Mouse (Mus musculus) skeletal muscle tissue, postnatal 0 days (tissue): ENCODE data around the gene Psmb6. TPM values are rescaled to one million over a fixed set of nuclear protein-coding genes. Genes with fewer than 3 reads are reported as not detected.

ENCODE experiments used
- polyA plus RNA-seq: library from polyadenylated mRNA; unstranded; fragments of >200 nt; fragmentation: Nextera tagmentation; extraction: Ambion mirVana; gene quantifications from 2 replicates; pipeline ENCODE4 v1.2.1, GENCODE M21; 2015

Psmb6 gene
- 671 and 694 TPM in 2 replicates for polyA plus RNA-seq

GRCm38 (mm10) chr11:70525184-70525678 lies at the start of gene Psmb6:
Psmb6 (plus strand) TSS chr11:70525367.

GRCm38 (mm10) chr11:70504970-70505369 lies 20.2 kb upstream of the Psmb6 start, which contains the start of gene Tm4sf5:
Tm4sf5 (plus strand) TSS chr11:70505244.

GRCm38 (mm10) chr11:70514288-70514687 lies 10.9 kb upstream of the Psmb6 start, which contains the start of gene Vmo1:
Vmo1 (minus strand) TSS chr11:70514616.

GRCm38 (mm10) chr11:70518923-70519322 lies 6.2 kb upstream of the Psmb6 start, which contains the start of gene Gltpd2:
Gltpd2 (plus strand) TSS chr11:70519196.

GRCm38 (mm10) chr11:70532839-70533238 lies 7.7 kb downstream of the Psmb6 start, which contains the start of gene Gm40193:
Gm40193 (minus strand) TSS chr11:70532939.

GRCm38 (mm10) chr11:70539877-70540587 lies 14.9 kb downstream of the Psmb6 start, which contains the start of gene Pld2:
Pld2 (plus strand) TSS chr11:70540064.

GRCm38 (mm10) chr11:70562287-70562994 lies 37.3 kb downstream of the Psmb6 start, which contains the start of gene Mink1:
Mink1 (plus strand) TSS chr11:70562881.

Other genes with a start within 250 kb of the Psmb6 start
- 0.21 and 0.27 TPM in 2 replicates for gene Alox12e, start 202.7 kb upstream of the Psmb6 start, polyA plus RNA-seq
- gene Alox15, start 173.3 kb upstream of the Psmb6 start, polyA plus RNA-seq: 0.08 and 0.12 TPM in 2 replicates
- gene Pelp1, start 115.3 kb upstream of the Psmb6 start, polyA plus RNA-seq: 11.7 and 12.6 TPM in 2 replicates
- 8.7 and 12.3 TPM in 2 replicates for gene Arrb2, start 92.7 kb upstream of the Psmb6 start, polyA plus RNA-seq
- 13.6 and 16.3 TPM in 2 replicates for gene Med11, start 73.4 kb upstream of the Psmb6 start, polyA plus RNA-seq
- 0.30 and 0.38 TPM in 2 replicates for gene Zmynd15, start 65.9 kb upstream of the Psmb6 start, polyA plus RNA-seq
- 2.9 and 3.2 TPM in 2 replicates for gene Cxcl16, start 65.4 kb upstream of the Psmb6 start, polyA plus RNA-seq
- gene Tm4sf5, start 20.1 kb upstream of the Psmb6 start, polyA plus RNA-seq: not detected in 2 replicates
- gene Vmo1, start 10.8 kb upstream of the Psmb6 start, polyA plus RNA-seq: 0.31 and 0.34 TPM in 2 replicates
- 0.15 and 0.44 TPM in 2 replicates for gene Gltpd2, start 6.2 kb upstream of the Psmb6 start, polyA plus RNA-seq
- gene Gm40193, start 7.6 kb downstream of the Psmb6 start, polyA plus RNA-seq: not detected in 2 replicates
- gene Pld2, start 14.7 kb downstream of the Psmb6 start, polyA plus RNA-seq: 8.9 and 9.1 TPM in 2 replicates
- gene Mink1, start 37.5 kb downstream of the Psmb6 start, polyA plus RNA-seq: 7.8 and 8.1 TPM in 2 replicates
- gene 4930544D05Rik, start 90.5 kb downstream of the Psmb6 start, polyA plus RNA-seq: 0.22 and 0.44 TPM in 2 replicates
- gene Chrne, start 93.8 kb downstream of the Psmb6 start, polyA plus RNA-seq: 2.9 and 3.8 TPM in 2 replicates
- gene Gp1ba, start 113.8 kb downstream of the Psmb6 start, polyA plus RNA-seq: 0.21 and 0.37 TPM in 2 replicates
- gene Rnf167, start 121.9 kb downstream of the Psmb6 start, polyA plus RNA-seq: 69.4 and 70.9 TPM in 2 replicates
- 302 and 335 TPM in 2 replicates for gene Slc25a11, start 122.1 kb downstream of the Psmb6 start, polyA plus RNA-seq
- 813 and 1,027 TPM in 2 replicates for gene Pfn1, start 129.3 kb downstream of the Psmb6 start, polyA plus RNA-seq
- gene Eno3, start 131.8 kb downstream of the Psmb6 start, polyA plus RNA-seq: 4,370 and 4,803 TPM in 2 replicates
- gene Spag7, start 144.0 kb downstream of the Psmb6 start, polyA plus RNA-seq: 197 and 208 TPM in 2 replicates
- 8.7 and 9.3 TPM in 2 replicates for gene Camta2, start 162.7 kb downstream of the Psmb6 start, polyA plus RNA-seq
- 3.9 and 6.0 TPM in 2 replicates for gene Inca1, start 174.8 kb downstream of the Psmb6 start, polyA plus RNA-seq
- 4.0 and 4.5 TPM in 2 replicates for gene Kif1c, start 175.2 kb downstream of the Psmb6 start, polyA plus RNA-seq
- 10.5 and 11.4 TPM in 2 replicates for gene Zfp3, start 238.8 kb downstream of the Psmb6 start, polyA plus RNA-seq